Mouse (Mus musculus) liver, postnatal 0 days (tissue): ENCODE results near the gene Myh9.

Source experiments
- CTCF ChIP-seq: sonication (generic); IDR thresholded peaks from 2 replicates; pipeline ENCODE4 v1.5.1; 2016; ENCODE audit warnings: antibody characterized with exemption, low read depth
- EP300 ChIP-seq: IDR thresholded peaks from 2 replicates; pipeline ENCODE4 v1.6.1; 2016; ENCODE audit warnings: antibody characterized with exemption, low read depth, mild to moderate bottlenecking

DNA sequence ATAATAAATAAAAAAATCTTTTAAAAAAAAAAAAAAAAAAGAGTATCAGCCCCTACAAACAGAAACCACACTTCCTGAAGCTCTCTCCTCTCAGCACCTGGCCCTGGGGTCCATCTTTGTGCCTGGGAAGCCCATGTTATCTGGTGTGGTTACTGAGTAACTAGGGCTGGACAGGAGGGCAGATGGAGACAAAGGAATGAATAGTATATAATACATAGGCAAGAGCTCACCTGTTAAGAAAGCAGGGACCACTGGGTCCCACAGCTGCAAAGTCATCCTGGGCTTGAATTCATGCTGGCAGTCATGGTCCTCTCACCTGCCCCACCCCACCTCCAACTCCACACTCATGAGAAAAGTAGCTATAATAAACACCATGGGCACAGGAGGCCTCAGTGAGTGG, 8.9 kb downstream of the Myh9 start:
- TF ChIP-seq CTCF (no peak), EP300 (no peak)
